Mouse (Mus musculus): ENCODE measurements around the gene Mpp4. TPM values are rescaled to one million over a fixed set of nuclear protein-coding genes. Genes with fewer than 3 reads are reported as not detected.

Gene Mpp4
- polyA plus RNA-seq, 1 experiment from 2014 or later, result 0.61 TPM

DNA sequence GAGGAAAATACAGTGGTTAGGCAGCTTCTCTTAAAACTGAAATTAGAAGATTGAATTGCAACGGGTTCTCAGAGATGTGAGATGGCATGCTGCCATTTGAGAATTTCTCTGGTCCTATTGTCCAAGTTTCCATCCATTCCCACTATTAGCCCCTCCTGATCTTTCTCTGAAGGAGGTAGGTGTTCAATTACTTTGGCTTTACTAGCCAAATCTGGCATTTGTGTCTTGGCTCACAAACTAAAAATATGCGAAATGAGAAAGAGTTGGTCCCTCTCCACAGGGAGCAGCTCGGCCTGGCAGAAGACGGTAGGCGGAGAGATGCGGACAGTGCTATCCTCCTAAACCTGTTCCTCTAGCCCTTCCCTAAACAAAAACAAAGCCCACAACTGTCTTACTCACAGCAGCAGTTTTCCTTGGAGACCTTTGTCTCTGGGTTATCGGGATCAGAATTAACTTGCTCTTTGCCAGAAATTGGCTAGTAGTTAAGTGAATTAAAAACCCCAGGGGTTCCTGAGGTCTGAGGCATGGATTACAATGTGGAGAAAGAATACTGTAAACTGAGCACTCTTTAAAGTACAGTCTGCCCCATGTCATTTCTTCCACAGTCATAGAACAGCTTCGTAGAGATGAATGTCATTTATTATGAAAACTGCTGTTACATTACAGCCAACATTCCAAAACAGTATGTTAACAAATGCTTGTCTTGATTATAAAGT lies 722 bp downstream of the Mpp4 start:
- Histone ChIP-seq H3K9ac (ENCODE audit: low read length) (no peak overlapping the region), H3K4me3 (ENCODE audit: low read depth, low read length) (no peak overlapping the region), H3K27ac (ENCODE audit: low read depth, low read length) (no peak overlapping the region), H3K36me3 (ENCODE audit: control insufficient read depth, insufficient read depth, low read length) (peaks cover 2% of the 10 kb centered on the region; the same call in 1 of the 2 replicates), H3K27me3 (ENCODE audit: control insufficient read depth, insufficient read depth, low read length) (no peaks in the 10 kb centered on the region; the same call in 1 of the 2 replicates), H3K4me1 (replicated peaks; ENCODE audit: control insufficient read depth, insufficient read depth, low read length) (no peaks in the 10 kb centered on the region), H3K9me3 (ENCODE audit: control insufficient read depth, low read length) (no peaks in the 10 kb centered on the region), H3K4me2 (ENCODE audit: low read depth, low read length, severe bottlenecking) (no peak overlapping the region)
- DNase-seq (ENCODE audit: low spot score) (no peak), ATAC-seq (replicated peaks; ENCODE audit: low FRiP score) (no peak)
- 27% methylated on average over 8 of the region's 8 CpGs for WGBS

DNA sequence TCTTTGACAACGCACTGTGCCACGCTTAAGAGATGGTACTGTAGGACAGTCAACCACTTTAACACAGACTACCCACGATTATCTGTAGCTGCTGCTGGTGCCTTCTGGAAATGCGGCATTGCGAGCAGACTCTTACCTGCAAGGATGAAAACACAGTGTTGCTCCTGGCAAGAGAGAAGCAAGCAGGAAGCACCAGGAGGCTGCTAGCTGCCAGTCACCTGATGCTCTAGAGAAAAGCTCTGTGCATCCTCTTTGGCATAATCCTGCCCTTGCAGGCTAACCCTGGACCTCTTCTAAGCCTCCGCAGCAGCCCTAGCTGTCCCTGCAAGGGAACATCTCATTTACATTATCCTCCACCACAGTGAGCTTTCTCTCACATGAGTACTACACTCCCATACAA lies 1.8 kb downstream of the Mpp4 start:
- ATAC-seq (replicated peaks; ENCODE audit: low FRiP score) (no peak), DNase-seq (ENCODE audit: low spot score) (no peak)
- Histone ChIP-seq H3K4me1 (replicated peaks; ENCODE audit: control insufficient read depth, insufficient read depth, low read length) (no peaks in the 10 kb centered on the region), H3K27me3 (ENCODE audit: control insufficient read depth, insufficient read depth, low read length) (no peaks in the 10 kb centered on the region; the same call in 1 of the 2 replicates), H3K36me3 (ENCODE audit: control insufficient read depth, insufficient read depth, low read length) (peaks cover 2% of the 10 kb centered on the region; the same call in 1 of the 2 replicates), H3K4me3 (ENCODE audit: low read depth, low read length) (no peak overlapping the region), H3K9me3 (ENCODE audit: control insufficient read depth, low read length) (no peaks in the 10 kb centered on the region), H3K4me2 (ENCODE audit: low read depth, low read length, severe bottlenecking) (no peak overlapping the region), H3K27ac (ENCODE audit: low read depth, low read length) (no peak overlapping the region), H3K9ac (ENCODE audit: low read length) (no peak overlapping the region)
- WGBS, result 60% methylated on average over 6 of the region's 6 CpGs

DNA sequence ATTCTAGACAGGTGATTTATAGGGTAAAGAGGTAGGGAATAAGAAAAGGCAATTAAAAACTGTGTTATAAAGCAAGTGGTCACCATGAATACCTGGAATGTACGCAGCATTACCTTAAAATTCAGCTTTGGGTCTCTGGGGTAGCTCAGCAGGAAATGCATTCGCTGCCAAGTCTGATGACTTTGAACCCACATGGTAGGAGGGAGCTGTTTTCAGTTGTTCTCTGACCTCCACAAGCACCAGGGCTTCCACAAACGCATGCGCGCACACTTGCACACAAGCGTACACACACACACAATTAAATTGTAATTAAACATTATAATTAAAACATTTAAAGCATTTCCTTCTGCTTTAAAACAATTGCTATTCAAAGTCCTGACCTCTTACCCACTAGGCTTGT lies 2.3 kb downstream of the Mpp4 start:
- ATAC-seq (replicated peaks; ENCODE audit: low FRiP score) (no peak), DNase-seq (ENCODE audit: low spot score) (no peak)
- Histone ChIP-seq H3K9ac (ENCODE audit: low read length) (no peak overlapping the region), H3K27ac (ENCODE audit: low read depth, low read length) (no peak overlapping the region), H3K4me3 (ENCODE audit: low read depth, low read length) (no peak overlapping the region), H3K36me3 (ENCODE audit: control insufficient read depth, insufficient read depth, low read length) (peaks cover 2% of the 10 kb centered on the region; the same call in 1 of the 2 replicates), H3K9me3 (ENCODE audit: control insufficient read depth, low read length) (no peaks in the 10 kb centered on the region), H3K4me1 (replicated peaks; ENCODE audit: control insufficient read depth, insufficient read depth, low read length) (no peaks in the 10 kb centered on the region), H3K4me2 (ENCODE audit: low read depth, low read length, severe bottlenecking) (no peak overlapping the region), H3K27me3 (ENCODE audit: control insufficient read depth, insufficient read depth, low read length) (no peaks in the 10 kb centered on the region; the same call in 1 of the 2 replicates)
- WGBS, result 85% methylated on average over 6 of the region's 6 CpGs

DNA sequence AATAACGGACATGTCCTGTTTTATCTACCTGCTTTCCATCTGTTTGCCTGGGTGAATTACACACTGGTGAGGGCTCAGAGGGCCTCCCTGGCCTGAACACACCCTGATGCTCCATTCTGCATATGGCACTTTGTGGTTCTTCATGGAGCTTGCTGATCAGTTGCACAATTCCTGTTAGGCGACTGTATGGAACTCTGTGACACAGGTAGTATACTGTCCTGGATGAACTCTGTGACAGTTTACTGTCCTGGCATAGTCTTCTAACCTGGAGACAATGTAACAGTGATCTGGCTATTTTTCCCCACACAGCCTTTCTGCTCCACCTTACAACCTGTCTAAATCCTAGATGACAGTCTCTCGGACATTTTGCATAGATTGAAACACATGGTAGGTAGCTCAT lies 4.1 kb downstream of the Mpp4 start:
- H3K4me3 ChIP-seq (ENCODE audit: low read depth, low read length), result no peak overlapping the region
- ATAC-seq (replicated peaks; ENCODE audit: low FRiP score) (no peak), DNase-seq (ENCODE audit: low spot score) (no peak)
- H3K27ac ChIP-seq (ENCODE audit: low read depth, low read length), result no peak overlapping the region
- no peaks in the 10 kb centered on the region for H3K36me3 ChIP-seq (ENCODE audit: control insufficient read depth, insufficient read depth, low read length)
- H3K4me1 ChIP-seq (replicated peaks; ENCODE audit: control insufficient read depth, insufficient read depth, low read length), result no peaks in the 10 kb centered on the region
- H3K9me3 ChIP-seq (ENCODE audit: control insufficient read depth, low read length), result no peaks in the 10 kb centered on the region
- H3K4me2 ChIP-seq (ENCODE audit: low read depth, low read length, severe bottlenecking), result no peak overlapping the region
- WGBS, result 91% methylated on average over 3 of the region's 3 CpGs
- no peak overlapping the region for H3K9ac ChIP-seq (ENCODE audit: low read length)
- no peaks in the 10 kb centered on the region; the same call in 1 of the 2 replicates for H3K27me3 ChIP-seq (ENCODE audit: control insufficient read depth, insufficient read depth, low read length)

DNA sequence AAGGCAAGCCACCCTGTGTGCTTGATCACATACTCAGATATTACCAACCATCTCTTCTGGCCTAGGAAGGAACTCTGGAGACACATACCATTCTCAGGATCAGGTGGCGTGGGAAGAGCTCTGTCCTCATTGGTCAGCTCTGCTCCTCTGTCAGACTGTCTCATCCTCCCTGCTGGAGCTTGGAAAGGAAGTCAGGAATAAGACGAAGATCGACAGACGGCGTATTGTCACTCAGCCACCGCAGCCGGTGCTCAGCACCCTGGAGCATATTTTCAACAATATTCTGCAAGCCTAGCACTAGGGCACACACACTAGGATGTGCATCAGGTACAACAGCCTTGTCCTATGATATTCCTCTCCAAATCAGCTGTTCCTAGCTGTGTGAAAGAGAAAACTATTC lies 4.7 kb downstream of the Mpp4 start:
- Histone ChIP-seq H3K27me3 (ENCODE audit: control insufficient read depth, insufficient read depth, low read length) (no peaks in the 10 kb centered on the region; the same call in 1 of the 2 replicates), H3K4me3 (ENCODE audit: low read depth, low read length) (no peak overlapping the region), H3K9me3 (ENCODE audit: control insufficient read depth, low read length) (no peaks in the 10 kb centered on the region), H3K4me2 (ENCODE audit: low read depth, low read length, severe bottlenecking) (no peak overlapping the region), H3K36me3 (ENCODE audit: control insufficient read depth, insufficient read depth, low read length) (no peaks in the 10 kb centered on the region), H3K4me1 (replicated peaks; ENCODE audit: control insufficient read depth, insufficient read depth, low read length) (no peaks in the 10 kb centered on the region), H3K9ac (ENCODE audit: low read length) (no peak overlapping the region), H3K27ac (ENCODE audit: low read depth, low read length) (no peak overlapping the region)
- ATAC-seq (replicated peaks; ENCODE audit: low FRiP score) (no peak), DNase-seq (ENCODE audit: low spot score) (no peak)
- WGBS, result 82% methylated on average over 7 of the region's 7 CpGs

DNA sequence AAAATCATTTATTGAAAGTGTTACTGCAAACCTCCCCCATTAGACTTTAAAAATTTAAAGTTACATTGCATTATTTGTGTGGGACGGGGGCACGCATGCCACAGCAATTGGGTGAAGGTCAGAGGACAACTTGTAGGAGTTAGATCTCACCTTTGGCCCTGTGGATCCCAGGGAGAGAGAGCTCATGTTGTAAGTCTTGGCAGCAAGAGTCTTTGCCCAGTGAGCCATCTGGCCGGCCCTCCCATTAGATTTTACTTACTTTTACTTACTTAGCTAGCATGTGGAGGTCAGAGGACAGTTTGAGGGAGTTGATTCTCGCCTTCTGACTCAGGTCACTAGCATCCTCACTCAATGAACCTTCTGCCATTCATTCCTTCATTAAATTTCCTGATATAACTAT lies 5.3 kb downstream of the Mpp4 start:
- no peak overlapping the region for H3K4me2 ChIP-seq (ENCODE audit: low read depth, low read length, severe bottlenecking)
- DNase-seq (ENCODE audit: low spot score) (no peak), ATAC-seq (replicated peaks; ENCODE audit: low FRiP score) (no peak)
- no peak overlapping the region for H3K27ac ChIP-seq (ENCODE audit: low read depth, low read length)
- no peak overlapping the region for H3K9ac ChIP-seq (ENCODE audit: low read length)
- no peaks in the 10 kb centered on the region for H3K4me1 ChIP-seq (replicated peaks; ENCODE audit: control insufficient read depth, insufficient read depth, low read length)
- 90% methylated on average over 4 of the region's 4 CpGs for WGBS
- H3K4me3 ChIP-seq (ENCODE audit: low read depth, low read length), result no peak overlapping the region
- no peaks in the 10 kb centered on the region for H3K27me3 ChIP-seq (ENCODE audit: control insufficient read depth, insufficient read depth, low read length)
- no peaks in the 10 kb centered on the region for H3K36me3 ChIP-seq (ENCODE audit: control insufficient read depth, insufficient read depth, low read length)
- no peaks in the 10 kb centered on the region for H3K9me3 ChIP-seq (ENCODE audit: control insufficient read depth, low read length)

DNA sequence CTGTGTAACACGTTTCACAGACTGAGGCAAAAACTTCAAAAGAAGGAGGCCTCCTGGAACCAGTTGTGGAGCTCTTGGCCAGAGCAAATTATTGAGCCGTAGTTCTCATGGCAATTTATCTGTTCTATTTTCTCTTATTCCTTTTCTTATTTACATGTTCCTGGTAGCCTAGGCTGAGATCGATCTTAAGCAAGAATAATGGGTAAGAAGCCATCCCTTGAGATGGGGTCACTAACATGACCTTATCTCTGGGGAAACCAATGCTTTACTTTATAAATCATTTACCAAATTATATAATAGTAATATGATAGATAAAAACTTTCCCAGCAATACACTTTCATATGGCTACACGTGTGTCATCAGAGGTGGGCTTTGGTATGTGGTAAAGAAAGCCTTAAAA lies 10.8 kb downstream of the Mpp4 start:
- no peak overlapping the region for H3K4me3 ChIP-seq (ENCODE audit: low read depth, low read length)
- H3K4me1 ChIP-seq (replicated peaks; ENCODE audit: control insufficient read depth, insufficient read depth, low read length), result no peaks in the 10 kb centered on the region
- no peak for ATAC-seq (replicated peaks; ENCODE audit: low FRiP score)
- H3K9ac ChIP-seq (ENCODE audit: low read length), result no peak overlapping the region
- DNase-seq (ENCODE audit: low spot score), result no peak
- no peaks in the 10 kb centered on the region for H3K36me3 ChIP-seq (ENCODE audit: control insufficient read depth, insufficient read depth, low read length)
- no peak overlapping the region for H3K27ac ChIP-seq (ENCODE audit: low read depth, low read length)
- no peaks in the 10 kb centered on the region for H3K9me3 ChIP-seq (ENCODE audit: control insufficient read depth, low read length)
- no peaks in the 10 kb centered on the region for H3K27me3 ChIP-seq (ENCODE audit: control insufficient read depth, insufficient read depth, low read length)
- H3K4me2 ChIP-seq (ENCODE audit: low read depth, low read length, severe bottlenecking), result no peak overlapping the region
- WGBS, result 82% methylated on average over 4 of the region's 4 CpGs

DNA sequence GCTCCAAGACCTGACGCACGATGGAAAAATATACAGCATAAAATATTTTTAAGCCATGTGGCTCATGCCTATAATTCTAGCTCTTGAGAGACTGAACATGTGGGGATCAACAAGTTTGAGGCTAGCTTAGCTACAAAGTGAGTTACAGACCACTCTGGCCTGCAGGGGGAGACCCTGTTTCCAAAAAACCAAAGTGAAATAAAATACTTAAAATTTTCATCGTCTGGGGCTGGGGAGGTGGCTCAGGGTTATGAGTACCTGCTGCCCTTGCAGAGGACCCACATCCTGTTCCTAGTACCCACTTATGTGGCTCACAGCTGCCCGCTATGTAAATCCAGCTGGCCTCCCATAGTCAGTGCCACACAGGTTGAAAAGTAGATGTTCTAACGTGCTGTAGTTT lies 12.6 kb downstream of the Mpp4 start:
- H3K27ac ChIP-seq (ENCODE audit: low read depth, low read length), result no peak overlapping the region
- no peak overlapping the region for H3K4me2 ChIP-seq (ENCODE audit: low read depth, low read length, severe bottlenecking)
- no peak overlapping the region for H3K9ac ChIP-seq (ENCODE audit: low read length)

DNA sequence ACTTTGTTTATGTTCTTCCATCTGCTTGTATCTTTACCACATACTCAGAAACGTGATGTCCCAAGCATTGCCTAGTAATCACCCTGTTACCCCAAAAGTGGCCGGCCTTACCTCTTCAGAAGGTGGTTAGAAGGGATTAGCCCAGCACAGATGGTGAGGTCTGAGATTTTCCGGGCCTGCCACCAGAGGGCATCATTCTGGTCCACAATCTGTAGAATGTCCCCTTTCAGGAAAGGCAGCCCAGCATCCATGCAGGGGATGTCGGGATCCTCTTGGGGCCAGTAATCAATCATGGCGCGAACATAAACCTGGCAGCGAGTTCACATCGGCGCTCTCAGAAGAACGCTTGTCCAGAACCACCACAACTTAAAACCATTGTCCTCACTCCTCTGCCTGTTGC lies 18.6 kb downstream of the Mpp4 start:
- H3K27me3 ChIP-seq (ENCODE audit: control insufficient read depth, insufficient read depth, low read length), result no peaks in the 10 kb centered on the region
- H3K27ac ChIP-seq (ENCODE audit: low read depth, low read length), result no peak overlapping the region
- no peaks in the 10 kb centered on the region for H3K4me1 ChIP-seq (replicated peaks; ENCODE audit: control insufficient read depth, insufficient read depth, low read length)
- H3K4me3 ChIP-seq (ENCODE audit: low read depth, low read length), result no peak overlapping the region
- ATAC-seq (replicated peaks; ENCODE audit: low FRiP score), result no peak
- no peak overlapping the region for H3K4me2 ChIP-seq (ENCODE audit: low read depth, low read length, severe bottlenecking)
- H3K9me3 ChIP-seq (ENCODE audit: control insufficient read depth, low read length), result no peaks in the 10 kb centered on the region
- DNase-seq (ENCODE audit: low spot score), result peak; percentile 58
- 78% methylated on average over 10 of the region's 10 CpGs for WGBS
- H3K9ac ChIP-seq (ENCODE audit: low read length), result no peak overlapping the region
- no peaks in the 10 kb centered on the region for H3K36me3 ChIP-seq (ENCODE audit: control insufficient read depth, insufficient read depth, low read length)

More for the DNA sequence above, 12.6 kb downstream of the Mpp4 start:
- H3K9me3 ChIP-seq (ENCODE audit: control insufficient read depth, low read length), result no peaks in the 10 kb centered on the region
- H3K36me3 ChIP-seq (ENCODE audit: control insufficient read depth, insufficient read depth, low read length), result no peaks in the 10 kb centered on the region
- H3K27me3 ChIP-seq (ENCODE audit: control insufficient read depth, insufficient read depth, low read length), result no peaks in the 10 kb centered on the region
- 86% methylated on average over 5 of the region's 5 CpGs for WGBS
- no peak overlapping the region for H3K4me3 ChIP-seq (ENCODE audit: low read depth, low read length)
- no peaks in the 10 kb centered on the region for H3K4me1 ChIP-seq (replicated peaks; ENCODE audit: control insufficient read depth, insufficient read depth, low read length)
- DNase-seq (ENCODE audit: low spot score) (no peak), ATAC-seq (replicated peaks; ENCODE audit: low FRiP score) (no peak)
